Comparison of ENCODE assay signal across 13 mouse cellular contexts in genomic region chr19:53340423-53340822, GRCm38 (mm10). TPM values are rescaled to one million over a fixed set of nuclear protein-coding genes. Genes with fewer than 3 reads are reported as not detected.
DNase-seq lines count a peak whose midpoint lies in the region; ATAC-seq lines count a peak whose summit lies in the region.
"Had no signal": no experiment of that assay in that cellular context is flagged by ENCODE, and none has a peak within 500 bp of the region (broad histone marks: within the 10 kb centered on the region; RNA-seq: fewer than 3 reads in every experiment).

No protein-coding gene starts in this region.

- DNase-seq in forebrain, embryonic 14.5 days (ENCODE audit: low spot score): peak; percentile 28
- DNase-seq in forebrain, embryonic 10.5 days (ENCODE audit: extremely low spot score, low spot score): no peak
- no peak for DNase-seq in neural tube, embryonic 10.5 days (ENCODE audit: extremely low spot score, low spot score)
- peak; percentile 87 to 88 for DNase-seq in kidney, postnatal 36 days
- DNase-seq in gastrocnemius, postnatal 14 days: no peak
- no peak for DNase-seq in urinary bladder, postnatal 25 days (ENCODE audit: low spot score)
- DNase-seq in gastrocnemius, postnatal 10 days: no peak

- WGBS in forebrain, embryonic 14.5 days: 19% methylated on average over 6 of the region's 6 CpGs
- WGBS in forebrain, embryonic 10.5 days: 33% methylated on average over 6 of the region's 6 CpGs
- 27% methylated on average over 6 of the region's 6 CpGs for WGBS in neural tube, embryonic 14.5 days

- H3K4me2 ChIP-seq in forebrain, embryonic 14.5 days (ENCODE audit: low read length): no peak overlapping the region
- peak overlapping the region; percentile 12; the same call in 1 of the 2 replicates for H3K4me2 ChIP-seq in neural tube, embryonic 14.5 days (ENCODE audit: low read depth, low read length)

- H3K4me1 ChIP-seq in forebrain, embryonic 14.5 days (ENCODE audit: control insufficient read depth, insufficient read depth, low read length): no peaks in the 10 kb centered on the region
- peaks cover 28% of the 10 kb centered on the region for H3K4me1 ChIP-seq in forebrain, embryonic 10.5 days
- peaks cover 5% of the 10 kb centered on the region; the same call in 1 of the 2 replicates for H3K4me1 ChIP-seq in neural tube, embryonic 14.5 days (ENCODE audit: control insufficient read depth, insufficient read depth, low read length)

- no peak for ATAC-seq in forebrain, embryonic 14.5 days
- no peak for ATAC-seq in neural tube, embryonic 14.5 days (ENCODE audit: low read depth)
- ATAC-seq: inflammation-experienced regulatory T-cells, adult 6 months had no signal

- no peak overlapping the region for H3K4me3 ChIP-seq in forebrain, embryonic 14.5 days (ENCODE audit: low read depth, low read length)
- H3K4me3 ChIP-seq in forebrain, embryonic 10.5 days: no peak overlapping the region
- no peak overlapping the region for H3K4me3 ChIP-seq in neural tube, embryonic 14.5 days (ENCODE audit: low read depth, low read length)

- no peaks in the 10 kb centered on the region for H3K9me3 ChIP-seq in forebrain, embryonic 14.5 days (replicated peaks; ENCODE audit: control insufficient read depth, low read length)
- no peaks in the 10 kb centered on the region for H3K9me3 ChIP-seq in forebrain, embryonic 10.5 days
- no peaks in the 10 kb centered on the region for H3K9me3 ChIP-seq in neural tube, embryonic 14.5 days (ENCODE audit: control insufficient read depth, low read length)

- H3K27ac ChIP-seq in forebrain, embryonic 14.5 days (ENCODE audit: low read depth, low read length): no peak overlapping the region
- no peak overlapping the region for H3K27ac ChIP-seq in forebrain, embryonic 10.5 days
- H3K27ac ChIP-seq in neural tube, embryonic 14.5 days (ENCODE audit: low read depth, low read length): no peak overlapping the region

- peaks cover 14% of the 10 kb centered on the region; the same call in 1 of the 2 replicates for H3K36me3 ChIP-seq in forebrain, embryonic 14.5 days (ENCODE audit: control insufficient read depth, insufficient read depth, low read length)
- H3K36me3 ChIP-seq in forebrain, embryonic 10.5 days (replicated peaks): peaks cover 33% of the 10 kb centered on the region
- H3K36me3 ChIP-seq in neural tube, embryonic 14.5 days (ENCODE audit: control insufficient read depth, insufficient read depth, low read length): no peaks in the 10 kb centered on the region

- intact Hi-C loops in gastrocnemius, postnatal 14 days (cut with DNase I; ENCODE audit: low total_unique reads): no loop called here

- no peak overlapping the region for H3K9ac ChIP-seq in forebrain, embryonic 14.5 days (ENCODE audit: low read length)
- no peak overlapping the region for H3K9ac ChIP-seq in neural tube, embryonic 14.5 days (replicated peaks; ENCODE audit: low read depth, low read length)

- no peaks in the 10 kb centered on the region for H3K27me3 ChIP-seq in forebrain, embryonic 14.5 days (replicated peaks; ENCODE audit: control insufficient read depth, insufficient read depth, low read length)
- H3K27me3 ChIP-seq in forebrain, embryonic 10.5 days (ENCODE audit: poor library complexity, severe bottlenecking): no peaks in the 10 kb centered on the region
- H3K27me3 ChIP-seq in neural tube, embryonic 14.5 days (ENCODE audit: control insufficient read depth, insufficient read depth, low read length): no peaks in the 10 kb centered on the region

RNA-seq across cellular contexts. Expression of gene Mxi1, which starts 30.1 kb away (rescaled TPM):
- 27.6 and 41.0 TPM in 2 replicates for polyA plus RNA-seq in forebrain, embryonic 14.5 days (2014; fragmentation: Nextera tagmentation; extraction: Ambion mirVana)
- 16.1 and 20.7 TPM in 2 replicates for polyA plus RNA-seq in forebrain, embryonic 10.5 days (2016; fragmentation: Nextera tagmentation; extraction: Ambion mirVana)
- 41.8 and 57.5 TPM in 2 replicates for polyA plus RNA-seq in neural tube, embryonic 14.5 days (2014; fragmentation: Nextera tagmentation; extraction: Ambion mirVana)
- total RNA-seq in gastrocnemius, postnatal 14 days (2021): 10 to 100 TPM; 30.5 to 31.5 TPM
- total RNA-seq in gastrocnemius, postnatal 10 days (2021): 10 to 100 TPM; 27.7 to 31.0 TPM

RNA-seq across cellular contexts. Expression of gene Gm10197, which starts 31.1 kb away (rescaled TPM):
- 7.2 TPM in 1 of 2 replicates, not detected in the other for polyA plus RNA-seq in forebrain, embryonic 14.5 days (2014; fragmentation: Nextera tagmentation; extraction: Ambion mirVana)
- polyA plus RNA-seq in forebrain, embryonic 10.5 days (2016; fragmentation: Nextera tagmentation; extraction: Ambion mirVana): not detected in 2 replicates
- polyA plus RNA-seq in neural tube, embryonic 14.5 days (2014; fragmentation: Nextera tagmentation; extraction: Ambion mirVana): 8.7 TPM in 1 of 2 replicates, not detected in the other
- not detected for total RNA-seq in gastrocnemius, postnatal 14 days (2021)
- not detected for total RNA-seq in gastrocnemius, postnatal 10 days (2021)
- total RNA-seq: adrenal gland, postnatal 4 days had no signal
- polyA plus RNA-seq: cortical plate, adult 2 months; frontal cortex, adult 2 months; inflammation-experienced regulatory T-cells, adult 6 months; limb, embryonic 14.5 days had no signal

RNA-seq across cellular contexts. Expression of gene Smndc1, which starts 50.0 kb away (rescaled TPM):
- 41.5 and 44.5 TPM in 2 replicates for polyA plus RNA-seq in forebrain, embryonic 14.5 days (2014; fragmentation: Nextera tagmentation; extraction: Ambion mirVana)
- polyA plus RNA-seq in forebrain, embryonic 10.5 days (2016; fragmentation: Nextera tagmentation; extraction: Ambion mirVana): 45.4 and 47.2 TPM in 2 replicates
- 34.6 and 40.2 TPM in 2 replicates for polyA plus RNA-seq in neural tube, embryonic 14.5 days (2014; fragmentation: Nextera tagmentation; extraction: Ambion mirVana)
- 10 to 100 TPM; 24.3 to 26.6 TPM for total RNA-seq in gastrocnemius, postnatal 14 days (2021)
- total RNA-seq in gastrocnemius, postnatal 10 days (2021): 10 to 100 TPM; 27.3 to 34.7 TPM

Comparison
In these comparisons a context has a peak if more than half of its experiments do, and no peak if none do; other contexts are left out.
1. DNase-seq: peak in forebrain, embryonic 14.5 days (single experiment) and kidney, postnatal 36 days (2 of 2); none in forebrain, embryonic 10.5 days (single experiment), neural tube, embryonic 10.5 days (single experiment), gastrocnemius, postnatal 14 days (single experiment), urinary bladder, postnatal 25 days (single experiment) and gastrocnemius, postnatal 10 days (single experiment).